Mouse (Mus musculus): Measurements from ENCODE around the gene Fam129b. TPM values are rescaled to one million over a fixed set of nuclear protein-coding genes. Genes with fewer than 3 reads are reported as not detected.
A peak's percentile ranks its signal among the peaks of the same experiment; 100 is the strongest.
"Not testable (repeated sequence)": the region's sequence is repeated elsewhere in the genome, so short reads cannot be mapped to it uniquely, and the experiment has no call there.

The Fam129b gene
- polyA plus RNA-seq, 1 experiment from 2014 or later = 108 TPM

DNA sequence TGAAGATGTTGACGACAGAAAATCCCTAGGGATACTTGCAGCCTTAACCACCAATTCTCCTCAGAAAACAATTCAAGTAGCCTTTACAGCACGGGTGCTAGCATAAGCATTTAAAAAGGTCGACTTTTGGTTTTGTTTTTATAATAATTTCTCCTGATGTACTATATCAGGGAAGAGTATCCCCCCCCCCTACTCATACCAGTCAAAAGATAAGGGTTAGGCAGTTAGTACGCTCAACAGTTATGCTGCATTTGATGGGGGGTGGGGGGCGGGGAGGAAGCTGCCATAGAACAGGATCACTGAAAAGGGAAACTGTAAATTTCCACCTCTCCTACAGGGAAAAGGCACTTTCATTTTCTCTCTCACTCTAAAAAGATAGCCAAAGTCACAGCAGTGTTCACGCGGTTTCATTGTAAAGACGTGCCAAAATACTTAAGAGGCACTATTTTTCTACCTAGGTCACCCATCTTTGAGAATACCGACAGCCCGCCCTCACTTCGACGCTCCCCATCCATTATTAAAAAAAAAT is 30.3 kb upstream of the Fam129b start:
- Histone ChIP-seq H3K9me3 (replicated peaks; ENCODE audit: control insufficient read depth, low read length) (no peaks in the 10 kb centered on the region), H3K4me1 (ENCODE audit: control insufficient read depth, insufficient read depth, low read length) (0 out of 2 replicates have a peak, but pooled peaks cover 3% of the 10 kb centered on the region), H3K27me3 (ENCODE audit: control insufficient read depth, insufficient read depth, low read length) (no peaks in the 10 kb centered on the region), H3K27ac (ENCODE audit: low read length) (peak overlapping the region; percentile 74), H3K4me3 (replicated peaks; ENCODE audit: low read length) (peak overlapping the region; percentile 73), H3K36me3 (ENCODE audit: control insufficient read depth, insufficient read depth, low read length) (no peaks in the 10 kb centered on the region), H3K9ac (ENCODE audit: low read length) (peak overlapping the region; percentile 78), H3K4me2 (ENCODE audit: low read depth, low read length) (peak overlapping the region; percentile 85)
- no peak for ATAC-seq (ENCODE audit: insufficient read depth, low FRiP score)
- 7% methylated on average over 12 of the region's 12 CpGs for WGBS

DNA sequence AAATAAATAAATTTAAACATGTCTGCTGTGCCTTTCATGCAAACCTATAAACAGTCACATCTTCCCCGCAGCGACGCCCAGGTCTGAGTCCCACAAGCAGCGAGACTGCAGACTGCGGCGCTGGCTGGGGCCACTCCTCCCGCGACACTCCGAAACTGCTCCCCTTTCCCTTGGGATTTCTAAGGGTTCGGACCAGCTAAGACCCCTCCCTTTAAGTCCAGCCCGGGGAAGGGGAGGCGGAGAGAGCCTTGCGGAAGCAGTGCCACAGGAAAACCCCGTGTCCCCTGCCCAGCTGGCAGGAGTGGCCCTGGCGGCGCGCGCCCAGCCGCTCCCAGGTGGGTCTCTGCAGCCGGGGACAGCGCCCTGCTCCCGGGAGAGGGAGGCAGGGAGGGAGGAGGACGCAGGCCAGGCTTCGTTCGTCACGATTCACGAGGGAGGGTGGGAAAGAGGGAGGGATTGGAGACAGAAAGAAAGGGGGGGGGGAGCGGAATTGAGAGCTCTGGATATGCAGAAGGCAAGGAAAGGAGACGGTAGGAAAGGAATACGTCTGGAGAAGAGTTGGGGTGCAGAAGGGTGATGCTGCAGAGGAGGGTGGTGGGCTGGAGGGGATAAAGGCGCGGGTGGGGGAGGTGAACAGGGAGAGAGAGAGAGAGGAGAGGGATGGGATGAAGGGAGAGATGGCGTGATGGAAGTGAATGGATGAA is 29.7 kb upstream of the Fam129b start:
- under 1% methylated on average over 32 of the region's 33 CpGs for WGBS
- Histone ChIP-seq H3K27ac (ENCODE audit: low read length) (peak overlapping the region; percentile 74), H3K4me2 (ENCODE audit: low read depth, low read length) (peak overlapping the region; percentile 85), H3K9ac (ENCODE audit: low read length) (peak overlapping the region; percentile 78), H3K36me3 (ENCODE audit: control insufficient read depth, insufficient read depth, low read length) (no peaks in the 10 kb centered on the region), H3K27me3 (ENCODE audit: control insufficient read depth, insufficient read depth, low read length) (no peaks in the 10 kb centered on the region), H3K4me1 (ENCODE audit: control insufficient read depth, insufficient read depth, low read length) (0 out of 2 replicates have a peak, but pooled peaks cover 3% of the 10 kb centered on the region), H3K4me3 (replicated peaks; ENCODE audit: low read length) (peak overlapping the region; percentile 73), H3K9me3 (replicated peaks; ENCODE audit: control insufficient read depth, low read length) (no peaks in the 10 kb centered on the region)
- peak; percentile 60 for ATAC-seq (ENCODE audit: insufficient read depth, low FRiP score)

DNA sequence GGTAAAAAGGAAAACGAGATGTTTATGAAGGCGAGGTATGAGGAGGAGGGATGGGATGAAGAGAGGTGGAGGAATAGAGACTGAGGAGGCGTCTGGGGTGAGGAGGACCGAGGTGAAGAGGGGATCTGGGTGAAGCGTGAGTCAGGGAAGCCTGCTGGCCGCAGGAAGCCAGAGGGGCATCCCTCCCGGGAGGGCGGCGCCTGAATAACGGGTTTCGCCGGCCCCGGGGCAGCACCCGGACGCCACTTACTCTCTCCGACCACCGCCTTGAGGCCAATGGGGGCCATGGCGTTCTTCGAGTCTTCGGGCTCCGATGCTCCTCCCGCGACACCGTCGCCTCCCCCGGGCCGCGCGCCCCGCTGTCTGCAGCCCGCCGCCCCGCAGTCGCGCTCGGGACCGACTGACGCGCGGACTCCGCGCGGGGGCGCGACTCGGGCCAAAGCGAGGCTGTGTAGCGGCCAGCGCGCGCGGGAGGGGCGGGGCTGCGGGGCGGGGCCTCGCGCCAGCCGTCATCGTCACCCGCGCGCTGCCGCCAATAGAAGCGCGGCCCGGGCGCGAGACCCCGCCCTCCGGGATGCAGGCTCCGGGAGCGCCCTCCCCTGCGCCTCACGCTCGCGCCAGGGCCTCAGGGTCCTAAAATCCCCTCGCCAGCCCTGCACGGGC is 29.0 kb upstream of the Fam129b start, which contains the start of gene Stxbp1:
Gene Stxbp1, minus strand, starts transcription at position 441 of the 663 bp plus-strand sequence.
- H3K27me3 ChIP-seq (ENCODE audit: control insufficient read depth, insufficient read depth, low read length) = no peaks in the 10 kb centered on the region
- 0 out of 2 replicates have a peak, but pooled peaks cover 3% of the 10 kb centered on the region for H3K4me1 ChIP-seq (ENCODE audit: control insufficient read depth, insufficient read depth, low read length)
- no peaks in the 10 kb centered on the region for H3K9me3 ChIP-seq (replicated peaks; ENCODE audit: control insufficient read depth, low read length)
- ATAC-seq (ENCODE audit: insufficient read depth, low FRiP score) = peak; percentile 94
- peak within 1 kb of the TSS; percentile 85 for H3K4me2 ChIP-seq (ENCODE audit: low read depth, low read length)
- no peaks in the 10 kb centered on the region for H3K36me3 ChIP-seq (ENCODE audit: control insufficient read depth, insufficient read depth, low read length)
- H3K4me3 ChIP-seq (replicated peaks; ENCODE audit: low read length) = peak within 1 kb of the TSS; percentile 73
- peak within 1 kb of the TSS; percentile 78 for H3K9ac ChIP-seq (ENCODE audit: low read length)
- under 1% methylated on average over 74 of the region's 78 CpGs for WGBS
- peak within 1 kb of the TSS; percentile 74 for H3K27ac ChIP-seq (ENCODE audit: low read length)

DNA sequence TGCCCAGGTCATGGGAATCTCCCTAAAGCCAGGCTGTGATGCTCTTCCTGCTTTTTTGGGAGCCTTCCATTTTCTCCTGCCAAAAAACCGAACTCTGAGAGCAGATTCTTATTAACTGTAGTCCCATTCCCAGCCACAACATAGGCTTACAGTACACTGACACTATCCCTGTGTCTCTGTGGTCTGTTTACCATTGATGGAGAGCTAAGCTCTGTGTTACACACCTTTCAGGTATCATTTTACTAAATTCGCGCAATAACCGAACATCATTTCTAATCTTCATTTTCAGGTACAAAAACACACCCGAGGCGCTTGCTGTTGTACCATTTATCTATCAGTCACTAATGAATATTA is 28.5 kb upstream of the Fam129b start:
- Histone ChIP-seq H3K36me3 (ENCODE audit: control insufficient read depth, insufficient read depth, low read length) (no peaks in the 10 kb centered on the region), H3K4me1 (ENCODE audit: control insufficient read depth, insufficient read depth, low read length) (0 out of 2 replicates have a peak, but pooled peaks cover 3% of the 10 kb centered on the region), H3K9ac (ENCODE audit: low read length) (peak overlapping the region; percentile 16; the same call in 1 of the 2 replicates), H3K4me2 (ENCODE audit: low read depth, low read length) (peak overlapping the region; percentile 85), H3K9me3 (replicated peaks; ENCODE audit: control insufficient read depth, low read length) (no peaks in the 10 kb centered on the region), H3K4me3 (replicated peaks; ENCODE audit: low read length) (peak overlapping the region; percentile 73), H3K27me3 (ENCODE audit: control insufficient read depth, insufficient read depth, low read length) (no peaks in the 10 kb centered on the region), H3K27ac (ENCODE audit: low read length) (no peak overlapping the region)
- 39% methylated on average over 6 of the region's 6 CpGs for WGBS
- ATAC-seq (ENCODE audit: insufficient read depth, low FRiP score) = no peak

DNA sequence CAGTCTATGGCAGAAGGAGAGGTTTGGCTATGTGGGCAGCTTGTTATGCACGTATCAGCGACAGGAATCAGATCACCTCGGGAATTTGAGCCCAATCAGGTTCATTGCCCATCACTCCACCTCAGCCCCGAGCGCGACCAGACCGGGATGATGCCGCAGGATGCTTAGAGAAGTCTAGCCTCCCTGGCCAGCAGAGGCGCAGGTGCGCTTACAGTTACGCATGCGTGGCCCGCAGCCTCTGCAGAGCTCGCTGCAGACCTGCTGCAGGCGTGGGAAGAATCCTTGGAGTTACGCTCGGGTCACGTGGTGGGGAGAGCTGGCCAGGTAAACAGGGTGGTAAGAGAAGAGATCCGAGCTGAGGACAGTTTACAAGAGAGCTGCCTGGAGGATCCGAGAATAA is 23.8 kb upstream of the Fam129b start:
- H3K4me1 ChIP-seq (ENCODE audit: control insufficient read depth, insufficient read depth, low read length) = 0 out of 2 replicates have a peak, but pooled peaks cover 3% of the 10 kb centered on the region
- no peak overlapping the region for H3K9ac ChIP-seq (ENCODE audit: low read length)
- no peak overlapping the region for H3K27ac ChIP-seq (ENCODE audit: low read length)
- 4% methylated on average over 20 of the region's 20 CpGs for WGBS
- H3K4me3 ChIP-seq (replicated peaks; ENCODE audit: low read length) = no peak overlapping the region
- no peaks in the 10 kb centered on the region for H3K9me3 ChIP-seq (replicated peaks; ENCODE audit: control insufficient read depth, low read length)
- H3K4me2 ChIP-seq (ENCODE audit: low read depth, low read length) = peak overlapping the region; percentile 18
- no peaks in the 10 kb centered on the region for H3K36me3 ChIP-seq (ENCODE audit: control insufficient read depth, insufficient read depth, low read length)
- ATAC-seq (ENCODE audit: insufficient read depth, low FRiP score) = peak; percentile 35; the same call in 1 of the 2 replicates
- no peaks in the 10 kb centered on the region for H3K27me3 ChIP-seq (ENCODE audit: control insufficient read depth, insufficient read depth, low read length)

DNA sequence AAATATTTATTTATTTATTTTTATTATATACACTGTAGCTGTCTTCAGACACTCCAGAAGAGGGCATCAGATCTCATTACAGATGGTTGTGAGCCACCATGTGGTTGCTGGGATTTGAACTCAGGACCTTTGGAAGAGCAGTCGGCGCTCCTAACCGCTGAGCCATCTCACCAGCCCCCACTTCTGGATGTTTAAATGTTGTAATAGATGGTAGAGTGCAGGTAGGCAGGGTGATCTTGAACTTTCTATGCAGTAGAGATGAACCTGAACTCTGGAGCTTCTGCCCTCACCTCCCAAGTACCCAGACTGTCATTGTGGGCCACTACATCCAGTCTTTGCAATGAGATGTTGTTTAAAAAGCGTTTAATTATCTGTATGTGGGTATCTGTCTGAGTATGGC is 22.2 kb upstream of the Fam129b start:
- not testable (repeated sequence) for H3K27me3 ChIP-seq (ENCODE audit: control insufficient read depth, insufficient read depth, low read length); H3K9me3 ChIP-seq (replicated peaks; ENCODE audit: control insufficient read depth, low read length); ATAC-seq (ENCODE audit: insufficient read depth, low FRiP score); H3K36me3 ChIP-seq (ENCODE audit: control insufficient read depth, insufficient read depth, low read length); H3K9ac ChIP-seq (ENCODE audit: low read length); H3K4me2 ChIP-seq (ENCODE audit: low read depth, low read length); H3K27ac ChIP-seq (ENCODE audit: low read length); H3K4me3 ChIP-seq (replicated peaks; ENCODE audit: low read length); H3K4me1 ChIP-seq (ENCODE audit: control insufficient read depth, insufficient read depth, low read length)
- 65% methylated on average over 4 of the region's 4 CpGs for WGBS

DNA sequence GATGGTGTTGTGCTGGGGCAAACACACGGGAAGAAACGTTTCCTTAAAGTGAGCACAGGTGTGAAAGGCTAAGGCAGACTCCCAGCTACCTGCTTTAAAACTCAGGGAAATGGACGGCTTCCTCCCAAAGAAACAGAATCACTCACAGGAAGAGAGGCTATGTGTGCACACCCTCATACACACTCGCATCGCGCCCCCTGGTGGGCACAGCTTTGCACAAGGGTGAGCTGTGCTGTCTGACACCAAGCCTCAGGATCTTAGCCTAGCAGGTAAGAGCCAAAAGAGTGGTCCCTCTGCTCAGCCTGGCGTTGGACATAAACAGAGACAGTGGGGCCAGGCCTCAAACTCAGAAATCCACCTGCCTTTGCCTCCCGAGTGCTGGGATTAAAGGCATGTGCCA is 21.7 kb upstream of the Fam129b start:
- H3K27me3 ChIP-seq (ENCODE audit: control insufficient read depth, insufficient read depth, low read length) = no peaks in the 10 kb centered on the region
- H3K9me3 ChIP-seq (replicated peaks; ENCODE audit: control insufficient read depth, low read length) = no peaks in the 10 kb centered on the region
- H3K4me3 ChIP-seq (replicated peaks; ENCODE audit: low read length) = no peak overlapping the region
- H3K4me1 ChIP-seq (ENCODE audit: control insufficient read depth, insufficient read depth, low read length) = no peaks in the 10 kb centered on the region
- H3K9ac ChIP-seq (ENCODE audit: low read length) = no peak overlapping the region
- no peaks in the 10 kb centered on the region for H3K36me3 ChIP-seq (ENCODE audit: control insufficient read depth, insufficient read depth, low read length)
- peak; percentile 78; the same call in 1 of the 2 replicates for ATAC-seq (ENCODE audit: insufficient read depth, low FRiP score)
- H3K4me2 ChIP-seq (ENCODE audit: low read depth, low read length) = no peak overlapping the region
- H3K27ac ChIP-seq (ENCODE audit: low read length) = no peak overlapping the region
- WGBS = 3% methylated on average over 8 of the region's 8 CpGs

DNA sequence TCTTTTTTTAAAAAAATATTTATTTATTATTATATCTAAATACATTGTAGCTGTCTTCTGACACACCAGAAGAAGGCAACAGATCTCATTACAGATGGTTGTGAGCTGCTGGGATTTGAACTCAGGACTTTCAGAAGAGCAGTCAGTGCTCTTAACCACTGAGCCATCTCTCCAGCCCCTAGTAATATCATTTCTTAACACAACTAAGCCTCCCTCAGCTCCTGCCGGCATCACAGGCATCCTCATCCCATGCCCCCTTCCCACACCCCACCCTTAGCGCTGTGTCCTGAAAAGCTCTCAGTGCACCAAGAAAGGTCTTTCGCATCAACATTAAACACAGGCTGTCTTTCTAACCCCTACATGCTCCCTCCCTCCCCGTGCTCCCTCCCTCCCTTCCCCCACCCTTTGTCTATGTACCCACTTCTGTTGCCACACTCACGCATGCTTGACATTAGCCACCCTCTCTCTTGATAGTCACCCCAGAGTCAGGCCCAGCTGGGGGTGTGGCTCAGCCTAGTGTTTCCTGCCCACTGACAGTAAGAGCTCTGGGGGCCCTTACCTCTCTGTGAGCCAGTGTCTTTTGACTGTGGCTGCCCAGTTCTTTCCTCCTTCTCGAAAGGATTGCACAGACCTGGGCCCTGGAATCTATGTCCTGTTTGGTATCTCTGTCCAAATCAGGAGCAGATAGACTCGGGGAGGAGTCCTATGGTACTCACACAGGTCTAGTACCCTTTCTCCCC is 20.7 kb upstream of the Fam129b start:
- H3K4me2 ChIP-seq (ENCODE audit: low read depth, low read length) = no peak overlapping the region
- no peaks in the 10 kb centered on the region for H3K36me3 ChIP-seq (ENCODE audit: control insufficient read depth, insufficient read depth, low read length)
- ATAC-seq (ENCODE audit: insufficient read depth, low FRiP score) = no peak
- 58% methylated on average over 7 of the region's 7 CpGs for WGBS
- no peak overlapping the region for H3K27ac ChIP-seq (ENCODE audit: low read length)
- no peaks in the 10 kb centered on the region for H3K4me1 ChIP-seq (ENCODE audit: control insufficient read depth, insufficient read depth, low read length)
- no peak overlapping the region for H3K9ac ChIP-seq (ENCODE audit: low read length)
- H3K9me3 ChIP-seq (replicated peaks; ENCODE audit: control insufficient read depth, low read length) = no peaks in the 10 kb centered on the region
- no peaks in the 10 kb centered on the region for H3K27me3 ChIP-seq (ENCODE audit: control insufficient read depth, insufficient read depth, low read length)
- no peak overlapping the region for H3K4me3 ChIP-seq (replicated peaks; ENCODE audit: low read length)
